In genomic region chr11:118955016-118955415, GRCm38 (mm10) we compare ENCODE assay signal across 18 mouse cellular contexts. TPM values are rescaled to one million over a fixed set of nuclear protein-coding genes. Genes with fewer than 3 reads are reported as not detected.
A peak's percentile ranks its signal among the peaks of the same experiment; 100 is the strongest.
DNase-seq lines count a peak whose midpoint lies in the region; ATAC-seq lines count a peak whose summit lies in the region.
"Had no signal": no experiment of that assay in that cellular context is flagged by ENCODE, and none has a peak within 500 bp of the region (broad histone marks: within the 10 kb centered on the region; RNA-seq: fewer than 3 reads in every experiment).

No protein-coding gene starts in this region.

- H3K4me1 ChIP-seq in embryonic facial prominence, embryonic 10.5 days: peaks cover 38% of the 10 kb centered on the region
- peaks cover 44% of the 10 kb centered on the region for H3K4me1 ChIP-seq in forebrain, embryonic 12.5 days
- H3K4me1 ChIP-seq in hindbrain, embryonic 15.5 days (replicated peaks): peaks cover 37% of the 10 kb centered on the region
- H3K4me1 ChIP-seq in midbrain, embryonic 16.5 days (ENCODE audit: control insufficient read depth, insufficient read depth, low read length): peaks cover 14% of the 10 kb centered on the region
- no peaks in the 10 kb centered on the region for H3K4me1 ChIP-seq in kidney, embryonic 14.5 days (ENCODE audit: control insufficient read depth, insufficient read depth, low read length)
- H3K4me1 ChIP-seq: kidney, embryonic 15.5 days; liver, embryonic 12.5 days had no signal

- H3K9ac ChIP-seq in forebrain, embryonic 12.5 days: no peak overlapping the region
- no peak overlapping the region for H3K9ac ChIP-seq in hindbrain, embryonic 15.5 days
- H3K9ac ChIP-seq in midbrain, embryonic 16.5 days (ENCODE audit: low read depth, low read length): peak overlapping the region; percentile 17; the same call in 1 of the 2 replicates
- no peak overlapping the region for H3K9ac ChIP-seq in kidney, embryonic 14.5 days (ENCODE audit: low read depth, low read length)
- H3K9ac ChIP-seq: kidney, embryonic 15.5 days; liver, embryonic 12.5 days; lung, embryonic 14.5 days had no signal

- DNase-seq in embryonic facial prominence, embryonic 10.5 days (ENCODE audit: low spot score): no peak
- no peak for DNase-seq in right cerebral cortex, postnatal 4 days
- DNase-seq in cerebellum, postnatal 36 days: no peak
- DNase-seq: cerebellum, adult 9-11 months; gastrocnemius, postnatal 36 days; heart, postnatal 14 days; lung, embryonic 14.5 days; lung, postnatal 4 days; thymus, postnatal 14 days had no signal

- H3K27me3 ChIP-seq in embryonic facial prominence, embryonic 10.5 days (replicated peaks; ENCODE audit: low read depth, poor library complexity, severe bottlenecking): peaks cover 23% of the 10 kb centered on the region; the same call in 1 of the 2 replicates
- peaks cover 4% of the 10 kb centered on the region; the same call in 1 of the 2 replicates for H3K27me3 ChIP-seq in forebrain, embryonic 12.5 days
- H3K27me3 ChIP-seq in hindbrain, embryonic 15.5 days: no peaks in the 10 kb centered on the region
- H3K27me3 ChIP-seq in midbrain, embryonic 16.5 days (ENCODE audit: control insufficient read depth, insufficient read depth, low read depth, low read length): no peaks in the 10 kb centered on the region
- H3K27me3 ChIP-seq in kidney, embryonic 14.5 days (ENCODE audit: control insufficient read depth, insufficient read depth, low read length): no peaks in the 10 kb centered on the region
- H3K27me3 ChIP-seq: kidney, embryonic 15.5 days had no signal

- H3K9me3 ChIP-seq in embryonic facial prominence, embryonic 10.5 days: no peaks in the 10 kb centered on the region
- no peaks in the 10 kb centered on the region for H3K9me3 ChIP-seq in forebrain, embryonic 12.5 days
- H3K9me3 ChIP-seq in hindbrain, embryonic 15.5 days: no peaks in the 10 kb centered on the region
- H3K9me3 ChIP-seq in midbrain, embryonic 16.5 days (replicated peaks; ENCODE audit: control insufficient read depth, low read length, poor library complexity, severe bottlenecking): no peaks in the 10 kb centered on the region
- no peaks in the 10 kb centered on the region for H3K9me3 ChIP-seq in kidney, embryonic 14.5 days (ENCODE audit: control insufficient read depth, low read length)
- H3K9me3 ChIP-seq: kidney, embryonic 15.5 days; liver, embryonic 12.5 days had no signal

- H3K4me2 ChIP-seq in forebrain, embryonic 12.5 days: no peak overlapping the region
- H3K4me2 ChIP-seq in hindbrain, embryonic 15.5 days: no peak overlapping the region
- no peak overlapping the region for H3K4me2 ChIP-seq in midbrain, embryonic 16.5 days (ENCODE audit: low read length)
- no peak overlapping the region for H3K4me2 ChIP-seq in kidney, embryonic 14.5 days (replicated peaks; ENCODE audit: low read depth, low read length)
- H3K4me2 ChIP-seq: heart, embryonic 11.5 days; kidney, embryonic 15.5 days; liver, embryonic 12.5 days; lung, embryonic 14.5 days had no signal

- peak; percentile 62; the same call in 1 of the 2 replicates for ATAC-seq in forebrain, embryonic 12.5 days (ENCODE audit: low FRiP score)
- no peak for ATAC-seq in hindbrain, embryonic 15.5 days (ENCODE audit: low FRiP score, low read depth)
- ATAC-seq in midbrain, embryonic 16.5 days: no peak
- ATAC-seq in kidney, embryonic 14.5 days (ENCODE audit: low FRiP score, low TSS enrichment): no peak
- ATAC-seq: liver, embryonic 12.5 days had no signal

- WGBS in embryonic facial prominence, embryonic 10.5 days: 47% methylated on average over 6 of the region's 6 CpGs
- WGBS in forebrain, embryonic 12.5 days: 26% methylated on average over 6 of the region's 6 CpGs
- 31% methylated on average over 6 of the region's 6 CpGs for WGBS in hindbrain, embryonic 15.5 days
- WGBS in midbrain, embryonic 16.5 days: 32% methylated on average over 6 of the region's 6 CpGs
- 30% methylated on average over 6 of the region's 6 CpGs for WGBS in kidney, embryonic 14.5 days

- 0 out of 2 replicates have a peak overlapping the region, but pooled peaks have one; percentile 24 for H3K27ac ChIP-seq in embryonic facial prominence, embryonic 10.5 days (replicated peaks)
- H3K27ac ChIP-seq in forebrain, embryonic 12.5 days: peak overlapping the region; percentile 87
- peak overlapping the region; percentile 4; the same call in 1 of the 2 replicates for H3K27ac ChIP-seq in hindbrain, embryonic 15.5 days (replicated peaks)
- H3K27ac ChIP-seq in midbrain, embryonic 16.5 days (ENCODE audit: low read length): no peak overlapping the region
- no peak overlapping the region for H3K27ac ChIP-seq in kidney, embryonic 14.5 days (ENCODE audit: low read depth, low read length)
- H3K27ac ChIP-seq: kidney, embryonic 15.5 days; liver, embryonic 12.5 days had no signal

- no peak overlapping the region for H3K4me3 ChIP-seq in embryonic facial prominence, embryonic 10.5 days
- no peak overlapping the region for H3K4me3 ChIP-seq in forebrain, embryonic 12.5 days (replicated peaks)
- H3K4me3 ChIP-seq in hindbrain, embryonic 15.5 days: no peak overlapping the region
- H3K4me3 ChIP-seq in midbrain, embryonic 16.5 days (ENCODE audit: low read depth, low read length): no peak overlapping the region
- no peak overlapping the region for H3K4me3 ChIP-seq in kidney, embryonic 14.5 days (ENCODE audit: low read length)
- H3K4me3 ChIP-seq: kidney, embryonic 15.5 days; liver, embryonic 12.5 days had no signal

- no peaks in the 10 kb centered on the region for H3K36me3 ChIP-seq in embryonic facial prominence, embryonic 10.5 days (replicated peaks)
- H3K36me3 ChIP-seq in forebrain, embryonic 12.5 days (replicated peaks): no peaks in the 10 kb centered on the region
- no peaks in the 10 kb centered on the region for H3K36me3 ChIP-seq in hindbrain, embryonic 15.5 days
- H3K36me3 ChIP-seq in midbrain, embryonic 16.5 days (ENCODE audit: control insufficient read depth, insufficient read depth, low read length): no peaks in the 10 kb centered on the region
- no peaks in the 10 kb centered on the region for H3K36me3 ChIP-seq in kidney, embryonic 14.5 days (ENCODE audit: control insufficient read depth, insufficient read depth, low read length)
- H3K36me3 ChIP-seq: kidney, embryonic 15.5 days; liver, embryonic 12.5 days had no signal

RNA-seq across cellular contexts. Expression of gene Enpp7, which starts 33.0 kb away (rescaled TPM):
- polyA plus RNA-seq in embryonic facial prominence, embryonic 10.5 days (2016; fragmentation: Nextera tagmentation; extraction: Ambion mirVana): not detected in 2 replicates
- not detected in 2 replicates for polyA plus RNA-seq in forebrain, embryonic 12.5 days (2016; fragmentation: Nextera tagmentation; extraction: Ambion mirVana)
- not detected in 2 replicates for polyA plus RNA-seq in hindbrain, embryonic 15.5 days (2015; fragmentation: Nextera tagmentation; extraction: Ambion mirVana)
- polyA plus RNA-seq in midbrain, embryonic 16.5 days (2015; fragmentation: Nextera tagmentation; extraction: Ambion mirVana): not detected in 2 replicates
- not detected in 2 replicates for polyA plus RNA-seq in kidney, embryonic 14.5 days (2014; fragmentation: Nextera tagmentation; extraction: Ambion mirVana)
- polyA plus RNA-seq: heart, embryonic 11.5 days; intestine, embryonic 14.5 days; kidney, embryonic 15.5 days; liver, embryonic 12.5 days; lung, embryonic 14.5 days; stomach, embryonic 16.5 days had no signal

RNA-seq across cellular contexts. Expression of gene Rbfox3, which starts 43.6 kb away (rescaled TPM):
- 2.3 and 2.5 TPM in 2 replicates for polyA plus RNA-seq in embryonic facial prominence, embryonic 10.5 days (2016; fragmentation: Nextera tagmentation; extraction: Ambion mirVana)
- 17.0 and 19.6 TPM in 2 replicates for polyA plus RNA-seq in forebrain, embryonic 12.5 days (2016; fragmentation: Nextera tagmentation; extraction: Ambion mirVana)
- polyA plus RNA-seq in hindbrain, embryonic 15.5 days (2015; fragmentation: Nextera tagmentation; extraction: Ambion mirVana): 71.8 and 77.9 TPM in 2 replicates
- polyA plus RNA-seq in midbrain, embryonic 16.5 days (2015; fragmentation: Nextera tagmentation; extraction: Ambion mirVana): 49.1 and 54.9 TPM in 2 replicates
- 0.37 and 0.50 TPM in 2 replicates for polyA plus RNA-seq in kidney, embryonic 14.5 days (2014; fragmentation: Nextera tagmentation; extraction: Ambion mirVana)

Comparison
In these comparisons a context has a peak if more than half of its experiments do, and no peak if none do; other contexts are left out.
1. H3K27ac ChIP-seq: peak in embryonic facial prominence, embryonic 10.5 days (single experiment), forebrain, embryonic 12.5 days (single experiment) and hindbrain, embryonic 15.5 days (single experiment); none in midbrain, embryonic 16.5 days (single experiment) and kidney, embryonic 14.5 days (single experiment).